Mouse (Mus musculus): Measurements from ENCODE around the gene Muc20. TPM values are rescaled to one million over a fixed set of nuclear protein-coding genes. Genes with fewer than 3 reads are reported as not detected.

Gene Muc20
- polyA plus RNA-seq, 1 experiment from 2014 or later, result not detected

GRCm38 (mm10) chr16:32821772-32822449, 24.7 kb upstream of the Muc20 start:
- H3K4me1 ChIP-seq (ENCODE audit: control insufficient read depth, insufficient read depth, low read length), result no peaks in the 10 kb centered on the region
- WGBS, result 73% methylated on average over 10 of the region's 10 CpGs
- H3K27me3 ChIP-seq (ENCODE audit: control insufficient read depth, insufficient read depth, low read length), result no peaks in the 10 kb centered on the region
- H3K9ac ChIP-seq (ENCODE audit: low read length), result no peak overlapping the region
- no peak for ATAC-seq (ENCODE audit: insufficient read depth, low FRiP score, low TSS enrichment)
- H3K36me3 ChIP-seq (ENCODE audit: control insufficient read depth, insufficient read depth, low read length), result peaks cover 7% of the 10 kb centered on the region
- no peak overlapping the region for H3K4me2 ChIP-seq (ENCODE audit: low read depth)
- DNase-seq (ENCODE audit: low spot score), result no peak
- no peaks in the 10 kb centered on the region for H3K9me3 ChIP-seq (ENCODE audit: control insufficient read depth, low read length)
- H3K4me3 ChIP-seq (ENCODE audit: low read depth, low read length), result no peak overlapping the region
- no peak overlapping the region for H3K27ac ChIP-seq (ENCODE audit: low read depth, low read length)

GRCm38 (mm10) chr16:32818441-32818840, 21.2 kb upstream of the Muc20 start:
- H3K4me2 ChIP-seq (ENCODE audit: low read depth), result no peak overlapping the region

GRCm38 (mm10) chr16:32818036-32818435, 20.8 kb upstream of the Muc20 start:
- H3K4me3 ChIP-seq (ENCODE audit: low read depth, low read length), result no peak overlapping the region
- H3K9ac ChIP-seq (ENCODE audit: low read length), result no peak overlapping the region
- H3K4me2 ChIP-seq (ENCODE audit: low read depth), result no peak overlapping the region
- H3K4me1 ChIP-seq (ENCODE audit: control insufficient read depth, insufficient read depth, low read length), result 0 out of 2 replicates have a peak, but pooled peaks cover 3% of the 10 kb centered on the region
- no peaks in the 10 kb centered on the region for H3K27me3 ChIP-seq (ENCODE audit: control insufficient read depth, insufficient read depth, low read length)
- no peaks in the 10 kb centered on the region for H3K36me3 ChIP-seq (ENCODE audit: control insufficient read depth, insufficient read depth, low read length)
- no peaks in the 10 kb centered on the region for H3K9me3 ChIP-seq (ENCODE audit: control insufficient read depth, low read length)
- 87% methylated on average over 4 of the region's 4 CpGs for WGBS
- H3K27ac ChIP-seq (ENCODE audit: low read depth, low read length), result no peak overlapping the region
- ATAC-seq (ENCODE audit: insufficient read depth, low FRiP score, low TSS enrichment), result no peak
- no peak for DNase-seq (ENCODE audit: low spot score)

More at GRCm38 (mm10) chr16:32818441-32818840, 21.2 kb upstream of the Muc20 start:
- DNase-seq (ENCODE audit: low spot score) (no peak), ATAC-seq (ENCODE audit: insufficient read depth, low FRiP score, low TSS enrichment) (no peak)
- WGBS, result 88% methylated on average over 5 of the region's 5 CpGs
- Histone ChIP-seq H3K9me3 (ENCODE audit: control insufficient read depth, low read length) (no peaks in the 10 kb centered on the region), H3K9ac (ENCODE audit: low read length) (no peak overlapping the region), H3K27me3 (ENCODE audit: control insufficient read depth, insufficient read depth, low read length) (no peaks in the 10 kb centered on the region), H3K36me3 (ENCODE audit: control insufficient read depth, insufficient read depth, low read length) (no peaks in the 10 kb centered on the region), H3K4me1 (ENCODE audit: control insufficient read depth, insufficient read depth, low read length) (0 out of 2 replicates have a peak, but pooled peaks cover 3% of the 10 kb centered on the region), H3K27ac (ENCODE audit: low read depth, low read length) (no peak overlapping the region), H3K4me3 (ENCODE audit: low read depth, low read length) (no peak overlapping the region)

GRCm38 (mm10) chr16:32815160-32815605, 17.9 kb upstream of the Muc20 start:
- peak overlapping the region; percentile 44 for H3K4me2 ChIP-seq (ENCODE audit: low read depth)
- H3K4me3 ChIP-seq (ENCODE audit: low read depth, low read length), result peak overlapping the region; percentile 13
- DNase-seq (ENCODE audit: low spot score) (peak; percentile 35), ATAC-seq (ENCODE audit: insufficient read depth, low FRiP score, low TSS enrichment) (no peak)
- 7% methylated on average over 6 of the region's 6 CpGs for WGBS
- no peaks in the 10 kb centered on the region for H3K36me3 ChIP-seq (ENCODE audit: control insufficient read depth, insufficient read depth, low read length)
- H3K27me3 ChIP-seq (ENCODE audit: control insufficient read depth, insufficient read depth, low read length), result no peaks in the 10 kb centered on the region
- H3K27ac ChIP-seq (ENCODE audit: low read depth, low read length), result no peak overlapping the region
- H3K9me3 ChIP-seq (ENCODE audit: control insufficient read depth, low read length), result no peaks in the 10 kb centered on the region
- 0 out of 2 replicates have a peak, but pooled peaks cover 3% of the 10 kb centered on the region for H3K4me1 ChIP-seq (ENCODE audit: control insufficient read depth, insufficient read depth, low read length)
- H3K9ac ChIP-seq (ENCODE audit: low read length), result no peak overlapping the region

GRCm38 (mm10) chr16:32814539-32814938, 17.3 kb upstream of the Muc20 start:
- no peak overlapping the region for H3K27ac ChIP-seq (ENCODE audit: low read depth, low read length)
- H3K4me2 ChIP-seq (ENCODE audit: low read depth), result peak overlapping the region; percentile 44
- ATAC-seq (ENCODE audit: insufficient read depth, low FRiP score, low TSS enrichment) (no peak), DNase-seq (ENCODE audit: low spot score) (peak; percentile 42)
- no peaks in the 10 kb centered on the region for H3K36me3 ChIP-seq (ENCODE audit: control insufficient read depth, insufficient read depth, low read length)
- no peaks in the 10 kb centered on the region for H3K9me3 ChIP-seq (ENCODE audit: control insufficient read depth, low read length)
- WGBS, result 26% methylated on average over 14 of the region's 14 CpGs
- H3K27me3 ChIP-seq (ENCODE audit: control insufficient read depth, insufficient read depth, low read length), result no peaks in the 10 kb centered on the region
- H3K4me3 ChIP-seq (ENCODE audit: low read depth, low read length), result peak overlapping the region; percentile 13
- no peak overlapping the region; the same call in 1 of the 2 replicates for H3K9ac ChIP-seq (ENCODE audit: low read length)
- H3K4me1 ChIP-seq (ENCODE audit: control insufficient read depth, insufficient read depth, low read length), result 0 out of 2 replicates have a peak, but pooled peaks cover 3% of the 10 kb centered on the region

GRCm38 (mm10) chr16:32813771-32814170, 16.5 kb upstream of the Muc20 start:
- Histone ChIP-seq H3K9ac (ENCODE audit: low read length) (no peak overlapping the region), H3K27me3 (ENCODE audit: control insufficient read depth, insufficient read depth, low read length) (no peaks in the 10 kb centered on the region), H3K9me3 (ENCODE audit: control insufficient read depth, low read length) (no peaks in the 10 kb centered on the region), H3K4me3 (ENCODE audit: low read depth, low read length) (no peak overlapping the region), H3K4me1 (ENCODE audit: control insufficient read depth, insufficient read depth, low read length) (0 out of 2 replicates have a peak, but pooled peaks cover 3% of the 10 kb centered on the region), H3K4me2 (ENCODE audit: low read depth) (no peak overlapping the region), H3K36me3 (ENCODE audit: control insufficient read depth, insufficient read depth, low read length) (no peaks in the 10 kb centered on the region), H3K27ac (ENCODE audit: low read depth, low read length) (no peak overlapping the region)
- WGBS, result 66% methylated on average over 3 of the region's 3 CpGs
- DNase-seq (ENCODE audit: low spot score) (no peak), ATAC-seq (ENCODE audit: insufficient read depth, low FRiP score, low TSS enrichment) (no peak)

GRCm38 (mm10) chr16:32813362-32813761, 16.1 kb upstream of the Muc20 start:
- ATAC-seq (ENCODE audit: insufficient read depth, low FRiP score, low TSS enrichment) (no peak), DNase-seq (ENCODE audit: low spot score) (no peak)
- H3K27ac ChIP-seq (ENCODE audit: low read depth, low read length), result no peak overlapping the region
- no peak overlapping the region for H3K4me2 ChIP-seq (ENCODE audit: low read depth)
- no peaks in the 10 kb centered on the region for H3K36me3 ChIP-seq (ENCODE audit: control insufficient read depth, insufficient read depth, low read length)
- no peak overlapping the region for H3K9ac ChIP-seq (ENCODE audit: low read length)
- 0 out of 2 replicates have a peak, but pooled peaks cover 3% of the 10 kb centered on the region for H3K4me1 ChIP-seq (ENCODE audit: control insufficient read depth, insufficient read depth, low read length)
- H3K27me3 ChIP-seq (ENCODE audit: control insufficient read depth, insufficient read depth, low read length), result no peaks in the 10 kb centered on the region
- 48% methylated on average over 9 of the region's 9 CpGs for WGBS
- no peak overlapping the region for H3K4me3 ChIP-seq (ENCODE audit: low read depth, low read length)
- H3K9me3 ChIP-seq (ENCODE audit: control insufficient read depth, low read length), result no peaks in the 10 kb centered on the region

- Histone ChIP-seq H3K4me3 (ENCODE audit: low read depth, low read length) (no peak overlapping the region), H3K9ac (ENCODE audit: low read length) (no peak overlapping the region), H3K4me2 (ENCODE audit: low read depth) (no peak overlapping the region), H3K9me3 (ENCODE audit: control insufficient read depth, low read length) (no peaks in the 10 kb centered on the region), H3K27me3 (ENCODE audit: control insufficient read depth, insufficient read depth, low read length) (no peaks in the 10 kb centered on the region), H3K36me3 (ENCODE audit: control insufficient read depth, insufficient read depth, low read length) (no peaks in the 10 kb centered on the region), H3K4me1 (ENCODE audit: control insufficient read depth, insufficient read depth, low read length) (0 out of 2 replicates have a peak, but pooled peaks cover 3% of the 10 kb centered on the region), H3K27ac (ENCODE audit: low read depth, low read length) (no peak overlapping the region)
- 3% methylated on average over 9 of the region's 9 CpGs for WGBS
- DNase-seq (ENCODE audit: low spot score) (peak; percentile 85), ATAC-seq (ENCODE audit: insufficient read depth, low FRiP score, low TSS enrichment) (no peak)
These were observed 15.7 kb upstream of the Muc20 start for GRCm38 (mm10) chr16:32812888-32813361.

GRCm38 (mm10) chr16:32810321-32810720, 13.1 kb upstream of the Muc20 start, which contains the start of gene Smbd1:
Gene Smbd1, minus strand, starts transcription at chr16:32810477.
- Histone ChIP-seq H3K4me1 (ENCODE audit: control insufficient read depth, insufficient read depth, low read length) (peaks cover 6% of the 10 kb centered on the region; the same call in 1 of the 2 replicates), H3K27ac (ENCODE audit: low read depth, low read length) (no peak within 1 kb of the TSS), H3K9ac (ENCODE audit: low read length) (no peak within 1 kb of the TSS), H3K27me3 (ENCODE audit: control insufficient read depth, insufficient read depth, low read length) (no peaks in the 10 kb centered on the region), H3K9me3 (ENCODE audit: control insufficient read depth, low read length) (no peaks in the 10 kb centered on the region), H3K4me2 (ENCODE audit: low read depth) (no peak within 1 kb of the TSS), H3K36me3 (ENCODE audit: control insufficient read depth, insufficient read depth, low read length) (no peaks in the 10 kb centered on the region), H3K4me3 (ENCODE audit: low read depth, low read length) (no peak within 1 kb of the TSS)
- 93% methylated on average over 4 of the region's 4 CpGs for WGBS
- ATAC-seq (ENCODE audit: insufficient read depth, low FRiP score, low TSS enrichment), result no peak
- DNase-seq (ENCODE audit: low spot score), result no peak
